Mouse (Mus musculus): Measurements from ENCODE around the gene Kmt2b. TPM values are rescaled to one million over a fixed set of nuclear protein-coding genes. Genes with fewer than 3 reads are reported as not detected.

Kmt2b gene
- total and polyA plus RNA-seq, 2 experiments from 2014 or later = 8.3 to 39.5 TPM

DNA sequence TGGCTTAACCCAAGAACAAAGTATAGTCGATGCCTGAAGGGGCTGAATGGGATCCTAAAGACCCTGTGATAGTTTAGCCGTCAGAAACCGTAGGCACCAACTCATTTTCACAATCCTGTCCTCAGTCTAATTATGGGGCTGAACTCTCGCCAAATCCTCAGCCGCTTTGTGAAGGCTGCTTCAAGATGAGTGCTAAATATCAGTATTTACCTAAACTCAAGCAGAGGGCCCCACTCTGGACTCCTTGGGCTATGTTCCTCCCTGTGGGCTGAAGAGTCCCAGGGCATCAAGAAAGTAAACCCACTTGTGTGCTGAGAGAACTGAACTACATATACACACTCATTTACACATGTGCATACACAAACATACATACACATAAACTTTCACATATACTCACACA, 8.3 kb upstream of the Kmt2b start:
- DNase-seq (ENCODE audit: low spot score) = no peak
- 68% methylated on average over 5 of the region's 5 CpGs for WGBS
- H3K36me3 ChIP-seq (ENCODE audit: insufficient read depth, low read length) = no peaks in the 10 kb centered on the region

DNA sequence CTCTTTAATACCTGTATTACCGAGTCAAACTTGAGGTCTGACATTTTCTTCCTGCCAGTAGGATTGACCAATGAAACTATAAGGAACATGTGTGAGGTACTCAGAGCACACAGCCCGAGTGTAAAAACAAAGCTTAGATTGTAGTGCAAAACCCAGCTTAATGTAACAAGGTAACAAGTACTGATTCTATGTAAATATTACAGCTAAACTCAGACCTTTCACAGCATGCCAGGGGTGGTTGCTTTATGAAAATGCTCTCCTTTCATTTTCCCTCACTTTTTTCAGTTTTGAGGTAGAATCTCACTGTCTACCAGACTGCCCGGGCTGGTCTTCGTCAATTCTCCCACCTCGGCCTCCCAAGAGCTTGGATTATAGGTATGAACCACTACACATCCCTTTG, 7.6 kb upstream of the Kmt2b start:
- 86% methylated on average over 5 of the region's 5 CpGs for WGBS
- no peak for TF ChIP-seq CTCF (IDR thresholded peaks at IDR 0.05)
- Histone ChIP-seq H3K27me3 (ENCODE audit: insufficient read depth, low read length) (no peaks in the 10 kb centered on the region), H3K4me3 (ENCODE audit: low read depth, low read length) (no peak overlapping the region), H3K4me1 (ENCODE audit: insufficient read depth, low read length) (no peaks in the 10 kb centered on the region), H3K9ac (replicated peaks; ENCODE audit: low read length, poor library complexity, severe bottlenecking) (no peak overlapping the region), H3K4me2 (ENCODE audit: low read depth, low read length, poor library complexity, severe bottlenecking) (no peak overlapping the region), H3K27ac (ENCODE audit: low read depth, low read length) (no peak overlapping the region), H3K36me3 (ENCODE audit: insufficient read depth, low read length) (no peaks in the 10 kb centered on the region), H3K9me3 (ENCODE audit: low read length) (no peaks in the 10 kb centered on the region)
- DNase-seq (ENCODE audit: low spot score) (no peak), ATAC-seq (ENCODE audit: low FRiP score) (no peak)

More for the DNA sequence above, 8.3 kb upstream of the Kmt2b start:
- Histone ChIP-seq H3K4me2 (ENCODE audit: low read depth, low read length, poor library complexity, severe bottlenecking) (no peak overlapping the region), H3K27me3 (ENCODE audit: insufficient read depth, low read length) (no peaks in the 10 kb centered on the region), H3K9ac (replicated peaks; ENCODE audit: low read length, poor library complexity, severe bottlenecking) (no peak overlapping the region), H3K4me1 (ENCODE audit: insufficient read depth, low read length) (no peaks in the 10 kb centered on the region), H3K27ac (ENCODE audit: low read depth, low read length) (no peak overlapping the region), H3K9me3 (ENCODE audit: low read length) (no peaks in the 10 kb centered on the region), H3K4me3 (ENCODE audit: low read depth, low read length) (no peak overlapping the region)
- ATAC-seq (ENCODE audit: low FRiP score) = no peak
- no peak for TF ChIP-seq CTCF (IDR thresholded peaks at IDR 0.05)

DNA sequence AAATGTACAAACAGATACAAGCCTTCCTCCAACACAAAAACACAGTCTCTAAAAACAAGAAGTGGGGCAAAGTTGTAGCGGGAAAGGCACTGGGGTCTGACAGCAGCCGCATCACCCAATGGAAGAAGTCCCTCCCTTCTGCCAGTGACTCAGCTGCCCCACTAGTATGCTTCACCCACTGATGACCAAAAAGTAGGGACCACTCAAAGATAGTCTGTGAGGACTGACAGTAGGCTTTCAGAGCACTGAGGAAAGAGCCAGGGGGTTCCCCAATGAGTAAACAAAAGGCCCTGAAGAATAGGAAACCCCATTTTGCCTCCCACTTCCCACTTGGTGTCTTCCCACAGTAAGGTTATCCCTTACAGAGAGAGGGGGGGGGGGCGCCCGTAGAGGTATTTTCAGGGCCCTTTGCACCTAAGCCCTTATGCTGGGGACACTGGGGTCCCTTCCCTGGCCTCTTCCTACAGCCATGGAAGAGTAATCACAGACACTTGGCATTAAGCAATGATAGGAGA, 6.0 kb upstream of the Kmt2b start:
- no peak overlapping the region for H3K4me2 ChIP-seq (ENCODE audit: low read depth, low read length, poor library complexity, severe bottlenecking)
- no peak for DNase-seq (ENCODE audit: low spot score)
- no peak overlapping the region for H3K27ac ChIP-seq (ENCODE audit: low read depth, low read length)
- no peak overlapping the region for H3K4me3 ChIP-seq (ENCODE audit: low read depth, low read length)
- WGBS = 72% methylated on average over 3 of the region's 4 CpGs
- H3K9ac ChIP-seq (replicated peaks; ENCODE audit: low read length, poor library complexity, severe bottlenecking) = no peak overlapping the region
- no peaks in the 10 kb centered on the region for H3K36me3 ChIP-seq (ENCODE audit: insufficient read depth, low read length)
- no peak for TF ChIP-seq CTCF (IDR thresholded peaks at IDR 0.05)
- no peaks in the 10 kb centered on the region for H3K27me3 ChIP-seq (ENCODE audit: insufficient read depth, low read length)
- no peak for ATAC-seq (ENCODE audit: low FRiP score)
- H3K4me1 ChIP-seq (ENCODE audit: insufficient read depth, low read length) = no peaks in the 10 kb centered on the region
- no peaks in the 10 kb centered on the region for H3K9me3 ChIP-seq (ENCODE audit: low read length)

DNA sequence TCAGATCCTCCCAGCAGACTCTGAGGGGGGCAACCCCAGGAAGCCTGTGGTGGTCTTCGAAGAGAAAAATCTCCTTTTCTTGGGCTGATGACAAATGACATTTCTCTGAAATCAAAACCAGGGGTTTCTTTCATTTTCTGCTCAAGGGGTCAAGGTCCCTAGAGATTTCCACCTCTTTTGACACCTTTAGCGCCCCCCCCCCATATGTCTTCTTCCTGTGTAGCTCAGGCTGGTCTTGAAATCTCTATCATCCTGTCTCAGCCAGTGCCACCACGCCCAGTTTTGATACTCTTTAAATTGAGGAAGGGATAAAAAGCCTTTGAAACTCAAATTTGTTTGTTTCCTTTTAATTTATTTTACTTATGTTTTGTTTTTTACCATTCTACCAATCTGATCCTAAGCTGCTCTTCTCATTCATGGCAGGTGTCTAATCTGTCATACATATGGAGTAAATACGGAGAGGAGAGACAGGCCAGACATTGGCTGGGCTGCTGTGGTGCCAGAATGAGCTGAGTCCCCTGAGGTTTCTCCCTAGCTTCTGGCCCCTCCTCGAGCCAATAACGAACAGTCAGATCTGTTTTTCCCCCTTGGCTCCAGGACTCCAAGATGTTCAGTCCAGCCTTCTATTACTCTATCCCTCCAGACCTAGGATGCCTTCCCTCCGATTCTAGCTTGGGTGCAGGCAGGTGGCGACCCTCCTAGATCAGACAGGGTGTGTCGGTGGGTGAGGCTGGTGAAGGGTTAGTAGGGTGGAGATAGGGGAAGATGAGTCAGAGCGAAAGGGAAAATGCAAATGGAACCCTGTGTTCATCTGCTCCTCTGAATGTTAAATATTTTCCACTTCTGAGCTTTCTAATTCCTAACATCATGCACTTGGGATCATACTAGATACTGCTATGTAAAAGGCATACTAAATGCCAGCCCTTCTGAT, 5.3 kb upstream of the Kmt2b start:
- Histone ChIP-seq H3K4me2 (ENCODE audit: low read depth, low read length, poor library complexity, severe bottlenecking) (no peak overlapping the region), H3K27me3 (ENCODE audit: insufficient read depth, low read length) (no peaks in the 10 kb centered on the region), H3K27ac (ENCODE audit: low read depth, low read length) (no peak overlapping the region), H3K9me3 (ENCODE audit: low read length) (no peaks in the 10 kb centered on the region), H3K9ac (replicated peaks; ENCODE audit: low read length, poor library complexity, severe bottlenecking) (no peak overlapping the region), H3K4me1 (ENCODE audit: insufficient read depth, low read length) (no peaks in the 10 kb centered on the region), H3K36me3 (ENCODE audit: insufficient read depth, low read length) (no peaks in the 10 kb centered on the region), H3K4me3 (ENCODE audit: low read depth, low read length) (no peak overlapping the region)
- no peak for ATAC-seq (ENCODE audit: low FRiP score)
- WGBS = 65% methylated on average over 10 of the region's 10 CpGs
- TF ChIP-seq CTCF (IDR thresholded peaks at IDR 0.05) = no peak
- DNase-seq (ENCODE audit: low spot score) = no peak

DNA sequence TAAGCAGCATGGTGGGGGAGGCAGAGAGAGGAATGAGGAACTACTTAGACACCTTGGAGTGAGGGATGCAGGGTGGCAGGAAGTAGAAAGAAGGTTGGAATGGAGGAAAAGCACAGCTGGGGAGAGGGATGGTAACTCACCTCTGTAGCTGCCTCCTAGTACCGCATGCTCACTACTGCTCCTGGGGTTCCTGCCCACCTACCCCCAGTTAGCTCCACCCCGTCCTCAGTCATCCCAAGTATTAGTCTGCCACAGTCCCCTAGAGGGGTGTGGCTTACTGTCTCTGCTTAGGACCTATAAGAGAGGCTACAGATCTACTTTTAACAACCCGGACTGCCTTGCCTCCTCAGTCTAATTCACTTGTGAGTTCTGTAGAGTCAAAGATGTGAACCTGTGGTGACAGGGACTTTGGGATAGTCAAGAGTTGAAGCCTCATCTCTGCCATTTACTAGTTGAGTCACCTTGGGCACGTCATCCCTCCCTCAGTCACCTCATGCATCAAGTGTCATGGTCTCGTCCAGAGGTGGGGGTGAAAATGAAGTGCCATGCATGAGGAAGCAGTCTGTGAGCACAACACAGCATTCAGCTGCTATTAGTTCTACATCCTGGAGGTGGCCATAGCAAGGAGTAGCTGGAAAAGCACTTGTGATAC, 4.4 kb upstream of the Kmt2b start:
- ATAC-seq (ENCODE audit: low FRiP score) (no peak), DNase-seq (ENCODE audit: low spot score) (no peak)
- Histone ChIP-seq H3K4me2 (ENCODE audit: low read depth, low read length, poor library complexity, severe bottlenecking) (no peak overlapping the region), H3K4me1 (ENCODE audit: insufficient read depth, low read length) (no peaks in the 10 kb centered on the region), H3K27me3 (ENCODE audit: insufficient read depth, low read length) (no peaks in the 10 kb centered on the region), H3K27ac (ENCODE audit: low read depth, low read length) (no peak overlapping the region), H3K9me3 (ENCODE audit: low read length) (no peaks in the 10 kb centered on the region), H3K4me3 (ENCODE audit: low read depth, low read length) (no peak overlapping the region), H3K36me3 (ENCODE audit: insufficient read depth, low read length) (no peaks in the 10 kb centered on the region), H3K9ac (replicated peaks; ENCODE audit: low read length, poor library complexity, severe bottlenecking) (no peak overlapping the region)
- no peak for TF ChIP-seq CTCF (IDR thresholded peaks at IDR 0.05)
- WGBS = 65% methylated on average over 5 of the region's 5 CpGs

DNA sequence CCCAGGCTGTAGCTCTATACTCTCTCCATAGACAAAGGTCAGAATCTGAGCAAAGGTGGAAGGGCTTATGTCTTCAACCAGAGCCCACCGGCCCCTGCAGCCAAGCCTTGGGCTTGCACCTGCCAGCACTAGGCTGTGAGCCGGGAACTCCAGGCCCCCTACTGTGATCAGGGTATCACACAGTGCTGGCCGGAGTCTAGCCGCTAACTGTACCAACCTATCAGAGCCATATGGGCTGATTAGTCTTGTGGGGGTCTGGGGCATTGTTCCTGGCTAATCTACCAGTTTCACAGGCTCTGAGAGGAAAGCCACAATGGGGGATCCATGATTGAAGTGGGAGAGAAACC, 3.1 kb upstream of the Kmt2b start:
- no peak overlapping the region for H3K4me3 ChIP-seq (ENCODE audit: low read depth, low read length)
- H3K36me3 ChIP-seq (ENCODE audit: insufficient read depth, low read length) = no peaks in the 10 kb centered on the region
- no peak for TF ChIP-seq CTCF (IDR thresholded peaks at IDR 0.05)
- H3K9me3 ChIP-seq (ENCODE audit: low read length) = no peaks in the 10 kb centered on the region
- DNase-seq (ENCODE audit: low spot score) = no peak
- no peaks in the 10 kb centered on the region for H3K27me3 ChIP-seq (ENCODE audit: insufficient read depth, low read length)
- no peak overlapping the region; the same call in 1 of the 2 replicates for H3K9ac ChIP-seq (replicated peaks; ENCODE audit: low read length, poor library complexity, severe bottlenecking)
- no peak overlapping the region for H3K27ac ChIP-seq (ENCODE audit: low read depth, low read length)
- 29% methylated on average over 4 of the region's 4 CpGs for WGBS
- ATAC-seq (ENCODE audit: low FRiP score) = no peak
- H3K4me1 ChIP-seq (ENCODE audit: insufficient read depth, low read length) = peaks cover 9% of the 10 kb centered on the region; the same call in 1 of the 2 replicates
- H3K4me2 ChIP-seq (ENCODE audit: low read depth, low read length, poor library complexity, severe bottlenecking) = no peak overlapping the region

Data from midbrain, postnatal 0 days (tissue).